Mouse (Mus musculus): Measurements from ENCODE around the gene Ssbp3. TPM values are rescaled to one million over a fixed set of nuclear protein-coding genes. Genes with fewer than 3 reads are reported as not detected.

The Ssbp3 gene
- total RNA-seq, 2 experiments from 2014 or later = 146 to 149 TPM

DNA sequence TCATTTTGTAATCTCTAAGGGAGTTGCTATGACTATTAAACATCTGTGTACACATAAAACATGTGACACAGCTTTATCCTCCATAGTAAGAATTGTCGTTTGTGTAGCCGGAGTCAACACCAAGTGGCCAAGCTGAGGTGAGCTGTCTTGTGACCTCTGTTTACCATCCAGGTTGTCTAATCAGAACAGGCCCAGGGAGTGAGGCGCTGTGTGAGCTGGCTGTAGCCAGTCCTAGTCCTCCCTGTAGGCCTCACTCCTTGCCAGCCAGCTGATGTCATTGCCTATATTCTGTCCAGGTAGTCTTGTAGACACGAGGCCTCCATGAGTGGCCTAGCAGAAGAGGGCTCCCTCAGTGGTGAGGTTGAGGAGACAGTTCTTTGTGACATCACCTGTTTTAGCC, 125.2 kb downstream of the Ssbp3 start:
- no peak for DNase-seq
- intact Hi-C loops (cut with DNase I) = no loop called here

DNA sequence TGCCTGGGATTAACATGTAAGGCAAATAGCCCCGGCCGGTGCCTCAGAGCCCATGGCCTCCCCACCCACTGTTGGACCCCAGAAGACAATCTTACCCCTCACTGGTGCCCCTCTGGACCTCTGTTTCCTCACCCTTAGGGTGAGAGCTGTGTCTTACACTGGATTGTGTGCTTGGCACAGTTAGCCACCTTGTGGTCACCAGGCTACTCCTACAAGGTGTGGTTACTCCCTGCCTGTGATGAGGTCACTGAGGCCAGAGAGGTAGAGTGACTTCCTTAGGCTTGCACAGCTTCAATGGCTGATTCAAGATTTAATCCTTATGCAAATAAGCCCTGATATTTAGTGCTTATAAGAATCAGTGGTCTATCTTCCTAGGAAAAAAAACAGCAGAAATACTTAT, 126.5 kb downstream of the Ssbp3 start:
- DNase-seq = no peak
- intact Hi-C loops (cut with DNase I) = no loop called here

DNA sequence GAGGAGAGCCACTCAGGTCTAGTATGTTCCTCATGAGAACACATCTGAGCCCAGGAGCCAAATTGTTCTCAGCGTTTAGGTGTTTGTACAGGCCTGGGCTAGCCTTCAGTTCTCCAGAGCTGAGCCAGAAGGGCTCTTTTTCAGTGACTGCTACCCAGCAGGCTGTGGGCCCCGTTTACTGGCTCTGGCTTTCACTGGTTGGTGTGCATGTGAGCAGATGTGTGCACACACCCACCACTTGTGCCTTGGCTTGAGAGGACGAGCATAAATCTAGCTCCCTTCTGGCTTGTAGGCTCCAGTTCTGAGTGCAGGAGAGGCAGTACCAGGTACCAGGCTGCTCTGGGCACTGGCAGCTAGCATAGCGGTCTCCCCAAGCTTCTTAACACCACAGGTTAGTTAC, 127.8 kb downstream of the Ssbp3 start:
- intact Hi-C loops (cut with DNase I) = no loop called here
- DNase-seq = no peak

DNA sequence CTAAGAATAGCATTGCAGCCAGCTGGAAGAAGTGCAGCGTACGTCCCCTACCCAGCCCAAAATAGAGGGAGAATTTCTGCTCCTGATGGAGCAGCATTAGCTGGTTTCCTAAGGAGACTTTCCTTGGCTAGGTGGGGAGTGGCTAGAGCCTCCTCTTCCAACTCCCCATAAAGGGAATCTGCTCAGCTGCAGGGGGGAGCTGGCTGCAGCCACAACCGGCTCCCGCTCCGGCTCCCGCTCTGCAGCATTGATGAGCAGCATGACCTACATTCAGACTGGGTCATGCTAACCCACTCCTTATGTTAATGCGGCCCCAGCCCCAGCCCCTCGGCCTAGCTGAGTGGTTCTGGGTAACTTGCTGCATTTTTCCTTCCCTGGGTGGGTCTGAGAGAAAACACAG, 128.8 kb downstream of the Ssbp3 start:
- DNase-seq = no peak
- intact Hi-C loops (cut with DNase I) = no loop called here

DNA sequence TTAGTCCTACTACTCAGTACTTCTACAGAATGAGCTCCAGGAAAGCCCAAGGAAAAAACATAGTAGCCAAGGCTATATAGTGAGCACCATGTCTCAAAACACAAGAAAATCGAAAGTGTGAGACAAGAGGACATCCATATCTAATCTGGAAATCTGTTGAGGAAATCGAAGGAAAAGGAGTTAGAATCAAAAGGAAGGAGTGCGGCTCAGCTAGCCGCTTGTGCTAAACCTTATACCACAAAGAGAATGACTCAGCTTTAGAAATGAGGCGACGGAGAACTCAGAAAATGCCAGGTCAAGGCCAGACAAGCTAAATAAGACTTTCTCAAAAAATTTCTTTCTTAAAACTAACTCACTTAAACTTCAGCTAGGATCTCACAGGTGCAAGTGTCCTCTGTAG, 131.8 kb downstream of the Ssbp3 start:
- DNase-seq = no peak
- intact Hi-C loops (cut with DNase I) = no loop called here

DNA sequence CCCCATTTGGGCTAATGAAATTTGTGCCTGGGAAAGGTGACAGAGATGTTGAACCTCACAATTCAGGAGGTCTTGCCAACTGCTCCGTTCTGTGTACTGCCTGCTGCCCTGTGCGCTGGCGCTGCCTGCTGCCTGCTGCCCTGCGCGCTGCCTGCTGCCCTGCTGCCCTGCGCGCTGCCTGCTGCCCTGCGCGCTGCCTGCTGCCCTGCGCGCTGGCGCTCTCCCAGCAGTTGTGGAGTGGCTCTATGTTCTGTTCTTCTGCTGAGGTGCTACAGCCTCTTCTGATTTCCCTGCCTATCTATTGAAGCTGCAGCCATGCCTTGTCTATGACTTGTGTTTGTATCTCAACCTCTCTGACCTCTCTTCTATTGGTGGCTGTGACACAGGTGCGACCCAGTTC, 134.7 kb downstream of the Ssbp3 start:
- intact Hi-C loops (cut with DNase I) = no loop called here
- DNase-seq = no peak

DNA sequence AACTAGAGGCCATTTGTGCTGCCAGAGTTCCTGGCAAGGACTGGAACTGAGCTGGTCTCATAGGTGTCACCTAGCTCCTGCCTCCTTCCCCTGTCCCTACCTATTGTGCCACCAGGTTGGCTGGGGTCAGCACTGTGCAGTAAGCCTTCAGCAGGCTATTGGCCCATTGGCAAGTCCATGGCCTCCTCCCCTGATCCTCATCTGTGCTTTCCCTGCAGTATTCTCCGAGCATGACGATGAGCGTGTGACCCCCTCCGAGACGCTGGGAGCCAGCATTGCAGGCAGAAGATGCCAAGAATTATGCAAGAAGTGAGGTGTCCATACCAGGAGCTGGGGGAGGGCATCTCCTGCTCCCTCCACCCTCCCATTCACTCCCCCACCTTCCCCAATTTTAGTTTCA, 137.3 kb downstream of the Ssbp3 start:
- intact Hi-C loops (cut with DNase I) = no loop called here
- DNase-seq = peak; percentile 40

DNA sequence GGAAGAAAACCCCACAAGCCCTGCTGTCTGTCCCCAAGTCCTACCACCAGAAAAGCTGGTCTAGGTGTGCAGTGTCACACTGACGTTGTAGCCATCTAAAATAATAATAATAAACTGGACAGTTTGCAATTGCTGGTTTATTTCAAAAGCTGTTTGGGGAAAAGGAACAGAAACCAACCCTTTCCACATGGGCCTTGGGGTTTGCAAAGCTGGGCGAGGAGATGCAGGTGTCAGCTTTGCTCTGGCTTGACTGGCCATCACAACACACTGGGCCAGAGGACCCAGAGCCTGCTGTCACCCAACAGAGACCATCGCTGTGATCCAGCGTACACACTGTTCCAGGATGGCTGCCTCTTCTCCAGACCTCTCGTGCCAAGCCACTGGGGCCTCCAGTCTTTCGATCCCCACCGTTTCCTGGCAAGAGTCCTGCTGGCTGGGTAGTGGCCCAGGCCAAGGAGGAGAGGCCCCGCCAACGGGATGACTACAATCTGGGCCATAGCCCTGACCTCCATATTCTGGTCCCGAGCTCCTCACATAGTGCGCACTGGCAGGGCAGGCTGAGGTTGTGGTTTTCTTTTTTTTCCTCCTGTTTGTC, 138.2 kb downstream of the Ssbp3 start:
- peak; percentile 96 for DNase-seq
- intact Hi-C loops (cut with DNase I) = no loop called here

DNA sequence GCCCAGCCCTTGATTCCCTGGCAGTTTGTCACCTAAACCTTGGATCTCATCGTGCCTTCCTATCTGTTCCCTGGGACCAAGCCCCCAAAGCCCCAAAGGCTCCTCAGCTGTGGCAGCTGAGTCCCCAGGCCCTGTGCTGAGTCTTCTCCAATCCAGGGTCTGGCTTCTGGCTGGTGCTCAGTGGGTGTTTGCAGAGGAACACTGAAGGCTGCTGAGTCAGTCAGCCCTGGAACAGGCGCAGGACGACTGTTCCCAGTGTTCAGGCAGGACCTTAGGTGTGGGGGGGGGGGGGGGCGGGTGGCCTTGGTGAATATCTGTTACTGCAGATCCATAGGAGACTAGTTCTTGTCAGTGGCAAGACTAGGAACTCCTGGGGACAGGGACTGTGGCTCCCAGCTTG, 141.4 kb downstream of the Ssbp3 start:
- no peak for DNase-seq
- intact Hi-C loops (cut with DNase I) = loop anchor here (10.0 kb wide), 1 partner anchor 207 kb away; no protein-coding TSS in a partner anchor

DNA sequence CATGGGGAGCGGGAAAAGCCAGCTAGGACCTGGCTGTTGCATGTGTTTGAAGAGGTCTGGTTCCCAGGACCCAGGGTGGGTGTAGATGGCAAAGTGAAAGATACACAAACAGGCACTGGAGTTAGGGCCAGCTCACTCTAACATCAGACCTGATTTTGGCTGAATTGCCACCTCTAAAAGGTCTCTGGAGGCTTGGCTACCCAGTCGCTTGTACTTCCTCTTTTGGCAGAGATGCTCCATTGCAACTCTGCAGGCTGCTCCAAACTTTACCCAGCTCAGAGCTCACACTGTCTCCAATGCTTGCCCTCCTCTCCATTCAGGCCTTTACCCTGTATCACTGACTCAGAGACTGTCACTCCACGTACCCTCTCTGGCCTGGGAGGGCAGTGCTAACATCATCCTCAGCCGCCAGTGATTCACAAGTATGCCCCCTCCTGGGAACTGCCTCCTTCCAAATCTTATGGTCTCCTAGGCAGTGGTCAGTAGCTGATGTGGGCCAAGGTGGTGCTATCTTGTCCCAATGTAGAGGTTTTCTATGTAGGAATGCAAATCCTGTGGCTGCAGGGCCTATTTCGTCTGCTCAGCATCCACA, 142.6 kb downstream of the Ssbp3 start:
- DNase-seq = no peak
- intact Hi-C loops (cut with DNase I) = loop anchor here (10.0 kb wide), 1 partner anchor 208 kb away; no protein-coding TSS in a partner anchor

DNA sequence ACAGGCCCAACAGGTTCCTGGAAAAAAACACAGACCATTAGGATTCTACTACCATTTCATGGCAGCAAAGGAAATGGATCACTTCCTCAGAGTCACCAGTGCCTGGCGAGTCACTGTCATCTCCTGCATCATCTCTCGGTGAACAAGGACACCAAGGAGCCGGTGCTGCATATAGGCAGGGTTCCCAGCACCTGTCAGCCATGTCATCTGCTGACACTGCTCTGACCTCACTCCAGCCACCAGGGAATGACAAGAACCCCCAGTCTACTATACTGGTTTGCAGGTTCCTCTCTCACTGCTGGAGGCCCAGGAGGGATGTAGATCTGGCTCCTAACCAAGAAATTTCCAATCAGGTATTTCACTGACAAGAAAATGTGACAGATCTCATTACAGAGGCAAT, 145.6 kb downstream of the Ssbp3 start:
- DNase-seq = no peak
- intact Hi-C loops (cut with DNase I) = loop anchor here (10.0 kb wide), 1 partner anchor 211 kb away; no protein-coding TSS in a partner anchor

DNA sequence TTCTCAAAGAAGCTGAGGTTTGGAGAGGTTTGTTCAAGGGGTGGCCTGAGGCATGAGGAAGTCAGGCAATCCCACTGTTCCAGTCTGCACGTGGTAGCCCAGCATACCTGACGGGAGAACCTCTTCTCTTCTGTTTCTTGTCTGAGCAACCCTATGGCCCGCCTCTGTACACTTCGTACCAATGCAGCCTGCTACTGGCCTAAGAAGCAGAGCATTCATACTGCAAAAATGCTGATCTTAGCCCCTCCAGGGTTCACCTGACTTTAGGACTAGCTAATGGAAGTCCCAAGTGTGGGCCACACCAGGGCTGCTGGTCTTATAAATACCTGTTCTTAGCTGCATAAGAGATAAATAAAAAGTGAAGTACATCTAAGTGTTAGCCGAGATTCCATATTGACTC, 147.8 kb downstream of the Ssbp3 start:
- intact Hi-C loops (cut with DNase I) = loop anchor here (10.0 kb wide), 1 partner anchor 214 kb away; no protein-coding TSS in a partner anchor
- no peak for DNase-seq

DNA sequence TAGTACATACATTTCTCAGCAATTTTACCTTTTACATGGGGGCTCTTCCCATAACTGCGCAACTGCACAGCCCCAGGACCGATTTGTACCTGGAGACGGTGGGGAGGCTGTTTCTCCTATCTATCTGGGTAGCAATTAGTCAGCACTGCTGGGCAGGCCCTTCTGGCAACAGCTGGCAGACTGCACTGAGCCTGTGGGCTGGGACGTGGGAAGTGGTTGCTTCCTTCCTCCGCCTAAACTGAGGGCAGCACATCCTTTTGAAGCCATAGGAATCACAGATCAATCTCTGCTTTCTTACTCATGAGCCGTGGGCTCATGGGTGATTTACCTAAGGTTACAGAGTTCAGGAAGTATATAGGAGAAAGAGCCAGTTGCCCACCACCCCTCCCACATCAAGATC, 148.3 kb downstream of the Ssbp3 start:
- intact Hi-C loops (cut with DNase I) = loop anchor here (10.0 kb wide), 1 partner anchor 214 kb away; no protein-coding TSS in a partner anchor
- no peak for DNase-seq

DNA sequence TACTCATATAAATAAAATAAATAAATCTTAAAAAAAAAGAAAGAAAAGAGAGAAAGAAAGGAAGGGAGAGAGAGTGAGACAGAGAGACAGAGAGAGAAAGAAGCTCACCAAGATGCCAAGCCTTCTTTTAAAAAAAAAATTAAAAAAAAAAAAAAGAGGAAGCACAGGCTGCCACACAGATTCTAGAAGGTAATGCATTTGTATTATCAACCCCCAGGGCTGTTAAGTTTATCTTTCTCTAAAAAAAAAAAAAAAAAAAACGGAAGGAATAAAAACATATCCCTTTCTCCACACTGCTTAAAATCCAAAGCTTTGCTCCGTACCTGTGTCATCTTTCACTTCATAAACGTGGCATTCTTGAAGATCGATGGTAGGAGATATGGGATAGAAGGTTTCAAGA, 151.1 kb downstream of the Ssbp3 start:
- intact Hi-C loops (cut with DNase I) = loop anchor here (10.0 kb wide), 1 partner anchor 73 kb away; no protein-coding TSS in a partner anchor
- DNase-seq = no peak

DNA sequence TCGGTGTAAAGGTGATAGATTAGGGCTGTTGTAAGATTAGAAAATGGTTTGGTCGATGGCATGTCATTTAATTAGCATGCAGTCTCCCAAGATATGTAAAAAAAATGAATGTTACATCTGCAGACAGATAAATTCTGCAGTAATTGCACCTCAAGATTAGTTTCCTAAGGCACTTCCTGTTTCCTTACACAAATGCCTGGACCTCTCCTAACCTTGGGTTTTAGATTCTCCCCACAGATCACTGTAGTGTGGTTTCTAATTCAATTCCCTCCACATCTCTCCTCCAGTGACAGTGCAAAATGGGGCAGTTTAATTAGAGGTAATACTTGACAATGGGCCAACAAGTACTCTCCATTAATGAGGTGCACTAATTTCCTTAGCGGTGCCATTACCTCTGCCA, 152.7 kb downstream of the Ssbp3 start:
- intact Hi-C loops (cut with DNase I) = loop anchor here (10.0 kb wide), 1 partner anchor 72 kb away; no protein-coding TSS in a partner anchor
- no peak for DNase-seq

DNA sequence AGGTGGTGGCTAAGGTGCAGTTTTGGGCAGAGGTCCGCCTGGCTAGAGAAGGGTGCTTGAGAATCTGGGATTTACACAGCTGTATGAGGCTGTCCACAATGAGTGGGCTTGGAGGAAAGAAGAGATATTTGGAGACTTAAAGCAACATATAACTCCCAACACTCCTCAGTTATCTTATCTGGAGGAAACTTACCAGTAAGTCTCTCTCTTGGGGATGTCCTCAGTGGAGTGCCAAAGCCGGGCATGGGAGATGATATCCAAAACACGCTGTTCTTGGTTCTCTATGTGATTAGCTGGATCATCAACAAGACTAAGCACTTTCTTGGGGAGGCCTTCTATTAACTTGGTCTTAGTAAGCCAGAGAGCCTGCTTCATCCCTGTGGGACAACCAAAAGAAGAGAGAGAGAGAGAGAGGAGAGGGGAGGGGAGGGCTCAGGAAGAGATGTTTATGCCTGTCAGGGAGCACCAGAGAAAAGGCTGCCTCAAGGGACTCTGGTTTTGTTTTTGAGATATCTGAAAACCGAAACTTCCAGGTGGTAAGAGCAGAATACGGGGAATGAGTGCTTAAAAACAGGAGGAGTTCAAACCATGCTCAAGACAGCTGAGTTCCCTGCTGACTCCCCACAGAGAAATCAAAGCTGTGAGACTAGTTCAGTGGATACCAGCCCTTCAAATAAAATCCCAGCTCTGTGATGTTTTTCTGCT, 154.0 kb downstream of the Ssbp3 start:
- intact Hi-C loops (cut with DNase I) = loop anchor here (5.0 to 10.0 kb wide), 2 partner anchors 70 to 98 kb away; no protein-coding TSS in a partner anchor
- no peak for DNase-seq

DNA sequence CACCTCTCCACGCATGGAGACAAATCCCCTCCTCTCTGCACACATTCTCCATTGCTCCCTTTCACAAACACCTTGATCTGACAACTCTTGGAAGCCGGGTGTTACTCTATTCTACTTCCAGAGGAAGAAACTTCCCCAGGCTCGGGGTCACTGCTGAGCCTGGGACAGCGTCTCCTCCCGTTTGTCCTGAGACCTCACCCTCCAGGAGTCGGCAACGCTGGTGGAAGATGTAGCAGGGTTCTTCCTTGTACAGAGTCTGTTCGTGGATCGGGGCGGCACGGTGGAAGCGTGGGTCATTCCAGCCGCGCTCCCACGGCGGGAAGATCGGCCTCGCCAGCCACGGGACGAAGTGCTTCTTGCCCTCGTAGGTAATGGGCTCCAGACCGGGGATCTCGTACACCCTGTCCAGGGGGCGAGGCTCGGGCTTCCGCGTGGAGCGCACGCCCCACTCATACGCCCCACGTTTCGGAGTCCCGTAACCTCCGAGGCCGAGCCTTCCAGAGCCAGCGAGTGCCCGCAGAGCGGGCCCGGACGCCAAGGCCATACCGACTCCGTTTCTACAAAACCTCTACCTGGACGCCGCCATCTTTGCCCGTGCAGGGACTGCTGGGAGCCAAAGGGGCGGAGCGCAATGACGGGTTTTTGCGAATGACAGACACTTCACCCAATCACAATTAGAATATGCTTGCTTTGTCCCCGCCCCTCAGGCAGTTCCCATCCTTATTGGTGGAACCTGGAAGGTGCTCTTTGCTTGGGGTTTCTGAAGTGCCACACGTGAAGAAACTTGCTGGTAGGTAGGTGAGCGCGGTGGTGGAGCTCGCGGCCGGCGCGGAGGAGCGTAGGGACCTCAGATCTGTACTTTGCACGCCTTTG, 156.0 kb downstream of the Ssbp3 start, which contains the start of the genes Mrpl37 and Cyb5rl:
Gene Mrpl37 (minus strand): TSS at position 617 of the 873 bp plus-strand sequence.
Gene Cyb5rl (plus strand): TSS at position 737 of the 873 bp plus-strand sequence.
- peak; percentile 94 for DNase-seq
- intact Hi-C loops (cut with DNase I) = loop anchor here (5.0 to 10.0 kb wide), 2 partner anchors 68 to 96 kb away; no protein-coding TSS in a partner anchor

DNA sequence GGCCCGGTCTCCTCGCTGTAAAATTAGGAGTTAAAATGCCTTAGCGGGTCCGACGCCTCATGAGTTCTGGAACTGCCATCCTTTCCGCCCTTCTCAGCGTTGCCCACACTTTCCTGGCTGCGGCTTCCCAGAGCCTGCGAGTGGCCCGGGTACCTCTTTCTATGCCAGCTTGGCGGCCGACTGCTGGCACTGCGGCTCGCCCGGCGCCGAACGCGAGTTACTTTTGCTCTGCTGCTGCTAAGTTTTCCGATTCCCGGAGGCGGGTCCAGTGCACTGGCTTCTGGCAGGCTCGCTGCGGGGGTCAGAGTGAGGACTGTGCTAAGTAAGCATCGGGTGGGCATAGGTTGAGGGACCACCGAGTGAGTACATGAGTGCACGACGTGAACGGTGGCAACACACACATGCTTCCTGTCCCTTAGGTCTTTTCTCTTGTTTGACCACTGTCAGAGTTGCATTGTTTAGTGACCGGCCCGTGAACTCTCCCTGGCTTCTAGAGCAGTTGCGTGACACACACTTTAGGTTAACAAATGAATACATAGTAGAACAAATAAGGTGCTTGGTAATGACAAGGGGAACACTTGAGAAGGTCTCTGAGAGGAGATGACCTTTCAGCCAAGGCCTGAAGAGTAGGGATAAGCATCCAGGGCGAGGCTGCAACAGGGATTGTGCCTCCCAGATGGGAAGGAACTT, 156.8 kb downstream of the Ssbp3 start:
- intact Hi-C loops (cut with DNase I) = loop anchor here (5.0 to 10.0 kb wide), 2 partner anchors 68 to 95 kb away; no protein-coding TSS in a partner anchor
- peak; percentile 38 for DNase-seq

DNA sequence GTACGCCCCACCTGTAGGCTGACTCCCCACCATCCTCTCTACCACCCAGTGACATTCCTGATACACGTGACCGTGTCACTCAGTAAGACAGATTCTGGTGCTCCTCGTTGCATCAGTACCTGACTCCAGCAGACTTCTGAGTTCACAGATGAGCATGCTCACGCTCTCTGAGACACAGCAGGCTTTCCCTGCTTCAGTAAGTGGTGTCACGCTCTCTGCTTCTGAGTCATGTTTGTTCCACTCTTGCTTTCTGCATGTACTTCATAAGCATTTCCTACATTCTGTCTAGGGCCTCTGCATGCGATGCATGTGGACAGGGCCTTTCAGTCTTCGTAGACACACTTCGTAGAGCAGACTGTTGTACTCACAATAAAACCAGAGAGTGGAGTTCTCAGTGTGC, 161.8 kb downstream of the Ssbp3 start:
- DNase-seq = no peak
- intact Hi-C loops (cut with DNase I) = no loop called here

DNA sequence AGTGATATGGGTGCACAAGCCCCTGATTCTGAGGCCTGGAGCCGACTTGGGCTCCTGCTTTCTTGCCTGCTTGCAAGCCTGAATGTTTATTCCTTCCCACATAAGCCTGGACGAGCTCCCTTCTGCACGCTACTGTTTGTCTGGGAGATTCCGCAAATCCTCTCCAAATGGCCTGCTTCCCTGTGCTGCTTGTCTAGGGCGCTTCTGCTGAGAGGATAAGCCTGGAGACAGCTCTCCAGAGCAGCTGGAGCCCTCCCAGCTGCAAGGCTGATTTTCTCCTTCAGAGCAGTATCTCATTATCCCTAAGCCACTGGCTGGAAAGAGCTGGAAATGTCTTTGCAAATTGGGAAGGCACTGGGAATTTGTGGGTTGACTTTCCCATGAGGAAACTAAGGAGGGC, 165.0 kb downstream of the Ssbp3 start:
- intact Hi-C loops (cut with DNase I) = no loop called here
- no peak for DNase-seq
